Mouse (Mus musculus): ENCODE measurements around the gene Mllt1. TPM values are rescaled to one million over a fixed set of nuclear protein-coding genes. Genes with fewer than 3 reads are reported as not detected.

Gene Mllt1
- polyA plus RNA-seq, 1 experiment from 2014 or later = 53.2 TPM

GRCm38 (mm10) chr17:56876981-56877380 lies 58.2 kb downstream of the Mllt1 start:
- WGBS = 77% methylated on average over 8 of the region's 8 CpGs
- no peak overlapping the region for H3K4me2 ChIP-seq (replicated peaks)
- DNase-seq (ENCODE audit: low spot score) (no peak), ATAC-seq (ENCODE audit: low FRiP score) (no peak)
- no peaks in the 10 kb centered on the region for H3K36me3 ChIP-seq (replicated peaks; ENCODE audit: control insufficient read depth, insufficient read depth)
- no peaks in the 10 kb centered on the region for H3K4me1 ChIP-seq (replicated peaks; ENCODE audit: control insufficient read depth, insufficient read depth, low read length)
- H3K27me3 ChIP-seq (ENCODE audit: control insufficient read depth, insufficient read depth, low read length) = no peaks in the 10 kb centered on the region
- no peak overlapping the region for H3K4me3 ChIP-seq (replicated peaks; ENCODE audit: low read length)
- H3K9me3 ChIP-seq (ENCODE audit: control insufficient read depth, low read length) = no peaks in the 10 kb centered on the region
- no peak overlapping the region for H3K27ac ChIP-seq
- H3K9ac ChIP-seq = no peak overlapping the region

DNA sequence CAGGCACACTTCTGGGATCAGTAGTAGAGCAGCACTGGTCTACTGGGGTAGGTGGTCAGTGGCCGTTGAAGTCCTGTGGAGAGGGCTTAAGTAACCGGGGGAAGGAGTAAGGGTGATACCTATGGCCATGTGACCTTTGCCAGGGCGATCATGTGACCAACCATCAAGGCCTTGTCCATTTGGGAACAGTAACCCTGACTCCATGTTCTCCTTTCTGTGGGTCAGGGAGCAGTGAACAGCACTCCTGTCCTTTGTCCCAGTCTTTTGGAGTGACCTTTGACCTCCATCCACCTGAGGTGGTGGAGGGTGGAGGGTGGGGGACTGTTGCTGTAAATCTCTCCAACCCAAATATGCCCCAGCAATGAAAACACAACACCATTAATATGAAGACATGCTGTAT lies 58.8 kb downstream of the Mllt1 start:
- Histone ChIP-seq H3K4me2 (replicated peaks) (no peak overlapping the region), H3K9me3 (ENCODE audit: control insufficient read depth, low read length) (no peaks in the 10 kb centered on the region), H3K9ac (no peak overlapping the region), H3K36me3 (replicated peaks; ENCODE audit: control insufficient read depth, insufficient read depth) (no peaks in the 10 kb centered on the region), H3K27ac (no peak overlapping the region), H3K27me3 (ENCODE audit: control insufficient read depth, insufficient read depth, low read length) (no peaks in the 10 kb centered on the region), H3K4me3 (replicated peaks; ENCODE audit: low read length) (no peak overlapping the region), H3K4me1 (replicated peaks; ENCODE audit: control insufficient read depth, insufficient read depth, low read length) (no peaks in the 10 kb centered on the region)
- no peak for ATAC-seq (ENCODE audit: low FRiP score)
- WGBS = 86% methylated on average over 3 of the region's 3 CpGs
- no peak for DNase-seq (ENCODE audit: low spot score)

GRCm38 (mm10) chr17:56874936-56875651 lies 60.1 kb downstream of the Mllt1 start, which contains the start of gene 1700061G19Rik:
Gene 1700061G19Rik, plus strand, starts transcription at chr17:56875477.
- DNase-seq (ENCODE audit: low spot score) = no peak
- H3K27me3 ChIP-seq (ENCODE audit: control insufficient read depth, insufficient read depth, low read length) = no peaks in the 10 kb centered on the region
- H3K4me3 ChIP-seq (replicated peaks; ENCODE audit: low read length) = no peak within 1 kb of the TSS
- no peaks in the 10 kb centered on the region for H3K4me1 ChIP-seq (replicated peaks; ENCODE audit: control insufficient read depth, insufficient read depth, low read length)
- 96% methylated on average over 12 of the region's 12 CpGs for WGBS
- no peak within 1 kb of the TSS for H3K4me2 ChIP-seq (replicated peaks)
- no peak for ATAC-seq (ENCODE audit: low FRiP score)
- H3K9me3 ChIP-seq (ENCODE audit: control insufficient read depth, low read length) = no peaks in the 10 kb centered on the region
- no peaks in the 10 kb centered on the region for H3K36me3 ChIP-seq (replicated peaks; ENCODE audit: control insufficient read depth, insufficient read depth)
- H3K27ac ChIP-seq = no peak within 1 kb of the TSS
- H3K9ac ChIP-seq = no peak within 1 kb of the TSS

DNA sequence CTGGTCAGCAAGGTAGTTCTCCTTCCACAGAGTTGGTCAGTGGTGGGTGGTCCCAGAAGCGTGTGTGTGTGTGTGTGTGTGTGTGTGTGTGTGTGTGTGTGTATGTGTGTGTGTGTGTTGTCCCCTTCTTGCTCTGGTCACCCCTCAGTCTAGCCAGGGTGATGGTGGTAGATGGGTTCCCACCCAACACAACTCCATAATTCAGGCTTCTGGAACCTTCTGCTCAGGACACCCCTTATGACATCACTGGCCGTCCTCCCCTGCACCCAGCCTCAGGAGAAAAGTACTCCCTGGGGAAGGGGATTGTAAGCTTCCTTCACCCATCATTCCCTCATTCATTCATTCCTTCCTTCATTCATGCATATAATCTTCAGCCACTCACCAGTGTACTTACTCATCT lies 61.0 kb downstream of the Mllt1 start, which contains the start of gene Acsbg2:
Acsbg2 (minus strand) TSS at position 211 of the 400 bp plus-strand sequence.
- DNase-seq (ENCODE audit: low spot score) (no peak), ATAC-seq (ENCODE audit: low FRiP score) (no peak)
- H3K27ac ChIP-seq = no peak within 1 kb of the TSS
- no peaks in the 10 kb centered on the region for H3K27me3 ChIP-seq (ENCODE audit: control insufficient read depth, insufficient read depth, low read length)
- H3K9ac ChIP-seq = no peak within 1 kb of the TSS
- no peaks in the 10 kb centered on the region for H3K36me3 ChIP-seq (replicated peaks; ENCODE audit: control insufficient read depth, insufficient read depth)
- no peak within 1 kb of the TSS for H3K4me3 ChIP-seq (replicated peaks; ENCODE audit: low read length)
- H3K4me1 ChIP-seq (replicated peaks; ENCODE audit: control insufficient read depth, insufficient read depth, low read length) = no peaks in the 10 kb centered on the region
- 95% methylated on average over 2 of the region's 2 CpGs for WGBS
- H3K9me3 ChIP-seq (ENCODE audit: control insufficient read depth, low read length) = no peaks in the 10 kb centered on the region
- no peak within 1 kb of the TSS for H3K4me2 ChIP-seq (replicated peaks)

DNA sequence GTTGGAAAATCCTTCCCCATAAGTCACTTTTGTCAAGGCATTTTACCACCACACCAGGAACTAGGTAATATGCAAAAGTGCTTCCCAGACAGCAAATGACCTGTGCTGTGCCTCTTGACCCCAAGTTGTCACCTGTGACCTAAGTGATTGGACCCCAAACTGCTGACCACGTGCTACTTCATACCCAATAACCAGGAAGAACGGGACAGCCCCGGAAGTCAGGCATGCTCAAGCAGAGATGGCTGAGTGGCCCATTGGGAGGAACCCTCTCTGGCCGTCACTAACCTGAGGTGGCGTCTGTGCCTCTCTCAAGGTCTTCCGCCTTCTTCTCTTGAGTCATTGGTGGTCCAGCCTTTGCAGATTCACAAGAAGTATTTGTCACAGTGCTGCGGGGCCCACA lies 62.7 kb downstream of the Mllt1 start:
- Histone ChIP-seq H3K4me3 (replicated peaks; ENCODE audit: low read length) (no peak overlapping the region), H3K9me3 (ENCODE audit: control insufficient read depth, low read length) (no peaks in the 10 kb centered on the region), H3K27me3 (ENCODE audit: control insufficient read depth, insufficient read depth, low read length) (no peaks in the 10 kb centered on the region), H3K27ac (no peak overlapping the region), H3K4me2 (replicated peaks) (no peak overlapping the region), H3K36me3 (replicated peaks; ENCODE audit: control insufficient read depth, insufficient read depth) (no peaks in the 10 kb centered on the region), H3K9ac (no peak overlapping the region), H3K4me1 (replicated peaks; ENCODE audit: control insufficient read depth, insufficient read depth, low read length) (no peaks in the 10 kb centered on the region)
- no peak for DNase-seq (ENCODE audit: low spot score)
- ATAC-seq (ENCODE audit: low FRiP score) = no peak
- 83% methylated on average over 7 of the region's 7 CpGs for WGBS

- ATAC-seq (ENCODE audit: low FRiP score) (no peak), DNase-seq (ENCODE audit: low spot score) (no peak)
- Histone ChIP-seq H3K36me3 (replicated peaks; ENCODE audit: control insufficient read depth, insufficient read depth) (no peaks in the 10 kb centered on the region), H3K9ac (no peak overlapping the region), H3K9me3 (ENCODE audit: control insufficient read depth, low read length) (0 out of 2 replicates have a peak, but pooled peaks cover 5% of the 10 kb centered on the region), H3K27me3 (ENCODE audit: control insufficient read depth, insufficient read depth, low read length) (no peaks in the 10 kb centered on the region), H3K4me1 (replicated peaks; ENCODE audit: control insufficient read depth, insufficient read depth, low read length) (no peaks in the 10 kb centered on the region), H3K4me2 (replicated peaks) (no peak overlapping the region), H3K4me3 (replicated peaks; ENCODE audit: low read length) (no peak overlapping the region), H3K27ac (no peak overlapping the region)
- 80% methylated on average over 8 of the region's 8 CpGs for WGBS
Observed at GRCm38 (mm10) chr17:56871767-56872166, 63.4 kb downstream of the Mllt1 start.

DNA sequence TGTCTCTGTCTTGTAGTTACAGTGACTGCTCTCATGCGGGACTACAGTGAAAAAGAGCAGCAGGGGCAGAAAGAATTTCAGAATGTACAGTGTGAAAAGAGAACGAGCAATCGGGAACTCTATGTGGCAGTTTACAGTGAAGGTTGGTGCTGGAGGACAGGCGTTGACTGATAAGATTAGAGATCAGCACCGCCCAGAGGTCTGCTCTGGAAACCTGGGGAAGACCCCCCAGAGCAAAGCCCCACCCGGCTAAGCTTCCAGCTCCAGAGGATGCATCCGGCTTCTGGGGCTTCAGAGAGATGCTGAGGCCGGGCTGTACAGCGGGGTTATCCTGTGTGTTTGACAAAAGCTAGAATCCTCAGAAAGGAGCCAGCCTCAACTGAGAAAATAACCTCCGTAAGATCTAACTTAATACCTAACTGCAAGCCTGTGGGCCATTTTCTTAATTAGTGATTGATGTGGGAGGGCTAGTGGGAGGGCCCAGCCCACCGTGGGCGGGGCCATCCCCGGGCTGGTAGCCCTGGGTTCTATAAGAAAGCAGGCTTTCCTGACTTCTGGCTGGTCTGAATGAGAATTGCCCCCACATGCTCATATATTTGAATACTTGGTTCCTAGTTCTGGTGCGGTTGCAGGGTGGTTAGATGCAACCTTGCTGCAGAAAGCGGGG lies 64.8 kb downstream of the Mllt1 start:
- no peak overlapping the region for H3K4me2 ChIP-seq (replicated peaks)
- ATAC-seq (ENCODE audit: low FRiP score) (no peak), DNase-seq (ENCODE audit: low spot score) (no peak)
- H3K27me3 ChIP-seq (ENCODE audit: control insufficient read depth, insufficient read depth, low read length) = no peaks in the 10 kb centered on the region
- no peak overlapping the region for H3K9ac ChIP-seq
- 72% methylated on average over 15 of the region's 15 CpGs for WGBS
- no peaks in the 10 kb centered on the region for H3K4me1 ChIP-seq (replicated peaks; ENCODE audit: control insufficient read depth, insufficient read depth, low read length)
- no peak overlapping the region for H3K4me3 ChIP-seq (replicated peaks; ENCODE audit: low read length)
- no peak overlapping the region for H3K27ac ChIP-seq
- H3K9me3 ChIP-seq (ENCODE audit: control insufficient read depth, low read length) = 0 out of 2 replicates have a peak, but pooled peaks cover 5% of the 10 kb centered on the region
- H3K36me3 ChIP-seq (replicated peaks; ENCODE audit: control insufficient read depth, insufficient read depth) = no peaks in the 10 kb centered on the region

GRCm38 (mm10) chr17:56869481-56869977 lies 65.7 kb downstream of the Mllt1 start:
- H3K4me2 ChIP-seq (replicated peaks) = no peak overlapping the region
- H3K27ac ChIP-seq = no peak overlapping the region
- DNase-seq (ENCODE audit: low spot score) = no peak
- 0 out of 2 replicates have a peak, but pooled peaks cover 5% of the 10 kb centered on the region for H3K9me3 ChIP-seq (ENCODE audit: control insufficient read depth, low read length)
- H3K27me3 ChIP-seq (ENCODE audit: control insufficient read depth, insufficient read depth, low read length) = no peaks in the 10 kb centered on the region
- H3K4me3 ChIP-seq (replicated peaks; ENCODE audit: low read length) = no peak overlapping the region
- no peaks in the 10 kb centered on the region for H3K4me1 ChIP-seq (replicated peaks; ENCODE audit: control insufficient read depth, insufficient read depth, low read length)
- no peak for ATAC-seq (ENCODE audit: low FRiP score)
- no peaks in the 10 kb centered on the region for H3K36me3 ChIP-seq (replicated peaks; ENCODE audit: control insufficient read depth, insufficient read depth)
- no peak overlapping the region for H3K9ac ChIP-seq
- WGBS = 64% methylated on average over 9 of the region's 9 CpGs

DNA sequence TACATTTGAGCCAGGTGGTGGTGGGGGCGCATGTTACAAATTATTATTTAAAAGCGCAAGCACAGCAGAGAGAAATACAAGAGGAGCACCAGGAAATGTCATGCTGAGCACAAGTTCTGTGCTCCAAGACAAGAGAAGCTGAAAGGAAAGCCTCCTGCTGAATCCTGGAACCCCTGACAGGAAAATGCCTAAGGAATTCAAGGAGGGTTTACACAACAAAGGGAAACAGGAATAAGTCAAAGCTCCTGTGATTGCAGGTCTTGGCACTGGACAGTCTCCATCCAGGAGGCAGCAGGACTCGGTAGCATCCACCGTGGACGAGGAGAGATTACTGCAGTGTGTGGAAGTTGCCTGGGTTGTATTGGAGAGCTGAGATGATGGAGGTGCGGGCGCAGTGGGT lies 69.1 kb downstream of the Mllt1 start:
- no peaks in the 10 kb centered on the region for H3K4me1 ChIP-seq (replicated peaks; ENCODE audit: control insufficient read depth, insufficient read depth, low read length)
- 84% methylated on average over 7 of the region's 7 CpGs for WGBS
- ATAC-seq (ENCODE audit: low FRiP score) = no peak

More for the DNA sequence above, 69.1 kb downstream of the Mllt1 start:
- no peaks in the 10 kb centered on the region for H3K36me3 ChIP-seq (replicated peaks; ENCODE audit: control insufficient read depth, insufficient read depth)
- no peak overlapping the region for H3K4me2 ChIP-seq (replicated peaks)
- H3K9ac ChIP-seq = no peak overlapping the region
- DNase-seq (ENCODE audit: low spot score) = no peak
- 0 out of 2 replicates have a peak, but pooled peaks cover 5% of the 10 kb centered on the region for H3K9me3 ChIP-seq (ENCODE audit: control insufficient read depth, low read length)
- no peaks in the 10 kb centered on the region for H3K27me3 ChIP-seq (ENCODE audit: control insufficient read depth, insufficient read depth, low read length)
- no peak overlapping the region for H3K27ac ChIP-seq
- H3K4me3 ChIP-seq (replicated peaks; ENCODE audit: low read length) = no peak overlapping the region
